Mouse (Mus musculus): ENCODE measurements around the gene Trnt1. TPM values are rescaled to one million over a fixed set of nuclear protein-coding genes. Genes with fewer than 3 reads are reported as not detected.

Gene Trnt1
- polyA plus RNA-seq, 1 experiment from 2014 or later, result 59.8 TPM

- H3K27ac ChIP-seq (ENCODE audit: low read length), result no peak overlapping the region
- H3K4me2 ChIP-seq (replicated peaks; ENCODE audit: low read depth, low read length), result no peak overlapping the region
- no peaks in the 10 kb centered on the region for H3K4me1 ChIP-seq (ENCODE audit: control insufficient read depth, insufficient read depth, low read length)
- no peak for ATAC-seq (ENCODE audit: insufficient number of reproducible peaks, insufficient read depth, low FRiP score, low read depth)
- H3K9me3 ChIP-seq (ENCODE audit: control insufficient read depth, low read depth, low read length), result no peaks in the 10 kb centered on the region
- WGBS, result 97% methylated on average over 10 of the region's 10 CpGs
- no peak overlapping the region for H3K4me3 ChIP-seq (ENCODE audit: low read depth, low read length)
- no peak overlapping the region for H3K9ac ChIP-seq (replicated peaks; ENCODE audit: low read depth, low read length)
- H3K36me3 ChIP-seq (ENCODE audit: control insufficient read depth, insufficient read depth, low read length), result peaks cover 21% of the 10 kb centered on the region
- H3K27me3 ChIP-seq (ENCODE audit: control insufficient read depth, insufficient read depth, low read length), result no peaks in the 10 kb centered on the region
Observed at GRCm38 (mm10) chr6:106793621-106794020, 24.7 kb downstream of the Trnt1 start.

- no peak overlapping the region for H3K27ac ChIP-seq (ENCODE audit: low read length)
- no peaks in the 10 kb centered on the region for H3K27me3 ChIP-seq (ENCODE audit: control insufficient read depth, insufficient read depth, low read length)
- no peak overlapping the region for H3K9ac ChIP-seq (replicated peaks; ENCODE audit: low read depth, low read length)
- H3K9me3 ChIP-seq (ENCODE audit: control insufficient read depth, low read depth, low read length), result no peaks in the 10 kb centered on the region
- H3K4me3 ChIP-seq (ENCODE audit: low read depth, low read length), result no peak overlapping the region
- no peak overlapping the region for H3K4me2 ChIP-seq (replicated peaks; ENCODE audit: low read depth, low read length)
- no peak for ATAC-seq (ENCODE audit: insufficient number of reproducible peaks, insufficient read depth, low FRiP score, low read depth)
- 90% methylated on average over 13 of the region's 13 CpGs for WGBS
- peaks cover 21% of the 10 kb centered on the region for H3K36me3 ChIP-seq (ENCODE audit: control insufficient read depth, insufficient read depth, low read length)
- peaks cover 5% of the 10 kb centered on the region; the same call in 1 of the 2 replicates for H3K4me1 ChIP-seq (ENCODE audit: control insufficient read depth, insufficient read depth, low read length)
Observed at GRCm38 (mm10) chr6:106794094-106794814, 25.3 kb downstream of the Trnt1 start.

- peak; percentile 93 for ATAC-seq (ENCODE audit: insufficient number of reproducible peaks, insufficient read depth, low FRiP score, low read depth)
- H3K9ac ChIP-seq (replicated peaks; ENCODE audit: low read depth, low read length), result peak within 1 kb of the TSS; percentile 68
- H3K4me2 ChIP-seq (replicated peaks; ENCODE audit: low read depth, low read length), result peak within 1 kb of the TSS; percentile 91
- 2% methylated on average over 44 of the region's 57 CpGs for WGBS
- H3K36me3 ChIP-seq (ENCODE audit: control insufficient read depth, insufficient read depth, low read length), result peaks cover 5% of the 10 kb centered on the region; the same call in 1 of the 2 replicates
- no peaks in the 10 kb centered on the region for H3K9me3 ChIP-seq (ENCODE audit: control insufficient read depth, low read depth, low read length)
- H3K4me1 ChIP-seq (ENCODE audit: control insufficient read depth, insufficient read depth, low read length), result peaks cover 5% of the 10 kb centered on the region; the same call in 1 of the 2 replicates
- no peak within 1 kb of the TSS for H3K27ac ChIP-seq (ENCODE audit: low read length)
- peak within 1 kb of the TSS; percentile 83 for H3K4me3 ChIP-seq (ENCODE audit: low read depth, low read length)
- no peaks in the 10 kb centered on the region for H3K27me3 ChIP-seq (ENCODE audit: control insufficient read depth, insufficient read depth, low read length)
Observed at GRCm38 (mm10) chr6:106799333-106800226, 30.7 kb downstream of the Trnt1 start, which contains the start of gene Crbn. Gene Crbn (minus strand): TSS chr6:106800077.

GRCm38 (mm10) chr6:106800227-106800557 is 31.3 kb downstream of the Trnt1 start:
- no peaks in the 10 kb centered on the region for H3K36me3 ChIP-seq (ENCODE audit: control insufficient read depth, insufficient read depth, low read length)
- no peaks in the 10 kb centered on the region for H3K9me3 ChIP-seq (ENCODE audit: control insufficient read depth, low read depth, low read length)
- H3K9ac ChIP-seq (replicated peaks; ENCODE audit: low read depth, low read length), result no peak overlapping the region; the same call in 1 of the 2 replicates
- H3K4me1 ChIP-seq (ENCODE audit: control insufficient read depth, insufficient read depth, low read length), result peaks cover 5% of the 10 kb centered on the region; the same call in 1 of the 2 replicates
- peak overlapping the region; percentile 91; the same call in 1 of the 2 replicates for H3K4me2 ChIP-seq (replicated peaks; ENCODE audit: low read depth, low read length)
- no peak for ATAC-seq (ENCODE audit: insufficient number of reproducible peaks, insufficient read depth, low FRiP score, low read depth)
- H3K4me3 ChIP-seq (ENCODE audit: low read depth, low read length), result peak overlapping the region; percentile 83
- H3K27me3 ChIP-seq (ENCODE audit: control insufficient read depth, insufficient read depth, low read length), result no peaks in the 10 kb centered on the region
- H3K27ac ChIP-seq (ENCODE audit: low read length), result no peak overlapping the region
- 55% methylated on average over 5 of the region's 5 CpGs for WGBS

- Histone ChIP-seq H3K9ac (replicated peaks; ENCODE audit: low read depth, low read length) (no peak overlapping the region), H3K4me2 (replicated peaks; ENCODE audit: low read depth, low read length) (no peak overlapping the region), H3K27ac (ENCODE audit: low read length) (no peak overlapping the region), H3K9me3 (ENCODE audit: control insufficient read depth, low read depth, low read length) (no peaks in the 10 kb centered on the region), H3K36me3 (ENCODE audit: control insufficient read depth, insufficient read depth, low read length) (no peaks in the 10 kb centered on the region), H3K27me3 (ENCODE audit: control insufficient read depth, insufficient read depth, low read length) (no peaks in the 10 kb centered on the region), H3K4me3 (ENCODE audit: low read depth, low read length) (no peak overlapping the region), H3K4me1 (ENCODE audit: control insufficient read depth, insufficient read depth, low read length) (no peaks in the 10 kb centered on the region)
- 42% methylated on average over 2 of the region's 2 CpGs for WGBS
- ATAC-seq (ENCODE audit: insufficient number of reproducible peaks, insufficient read depth, low FRiP score, low read depth), result peak; percentile 26; the same call in 1 of the 2 replicates
Observed at GRCm38 (mm10) chr6:106804904-106805303, 36.0 kb downstream of the Trnt1 start.

- Histone ChIP-seq H3K9ac (replicated peaks; ENCODE audit: low read depth, low read length) (no peak overlapping the region), H3K27me3 (ENCODE audit: control insufficient read depth, insufficient read depth, low read length) (no peaks in the 10 kb centered on the region), H3K9me3 (ENCODE audit: control insufficient read depth, low read depth, low read length) (no peaks in the 10 kb centered on the region), H3K36me3 (ENCODE audit: control insufficient read depth, insufficient read depth, low read length) (no peaks in the 10 kb centered on the region), H3K27ac (ENCODE audit: low read length) (no peak overlapping the region), H3K4me2 (replicated peaks; ENCODE audit: low read depth, low read length) (no peak overlapping the region), H3K4me3 (ENCODE audit: low read depth, low read length) (no peak overlapping the region), H3K4me1 (ENCODE audit: control insufficient read depth, insufficient read depth, low read length) (no peaks in the 10 kb centered on the region)
- 38% methylated on average over 2 of the region's 2 CpGs for WGBS
- no peak for ATAC-seq (ENCODE audit: insufficient number of reproducible peaks, insufficient read depth, low FRiP score, low read depth)
Observed at GRCm38 (mm10) chr6:106809161-106809560, 40.2 kb downstream of the Trnt1 start.

- Histone ChIP-seq H3K9me3 (ENCODE audit: control insufficient read depth, low read depth, low read length) (no peaks in the 10 kb centered on the region), H3K4me1 (ENCODE audit: control insufficient read depth, insufficient read depth, low read length) (no peaks in the 10 kb centered on the region), H3K4me3 (ENCODE audit: low read depth, low read length) (no peak overlapping the region), H3K4me2 (replicated peaks; ENCODE audit: low read depth, low read length) (no peak overlapping the region), H3K36me3 (ENCODE audit: control insufficient read depth, insufficient read depth, low read length) (no peaks in the 10 kb centered on the region), H3K27me3 (ENCODE audit: control insufficient read depth, insufficient read depth, low read length) (no peaks in the 10 kb centered on the region), H3K27ac (ENCODE audit: low read length) (no peak overlapping the region), H3K9ac (replicated peaks; ENCODE audit: low read depth, low read length) (no peak overlapping the region)
- no peak for ATAC-seq (ENCODE audit: insufficient number of reproducible peaks, insufficient read depth, low FRiP score, low read depth)
- WGBS, result 89% methylated on average over 3 of the region's 3 CpGs
Observed at GRCm38 (mm10) chr6:106810686-106811085, 41.8 kb downstream of the Trnt1 start.

- Histone ChIP-seq H3K27me3 (ENCODE audit: control insufficient read depth, insufficient read depth, low read length) (no peaks in the 10 kb centered on the region), H3K9ac (replicated peaks; ENCODE audit: low read depth, low read length) (no peak overlapping the region), H3K27ac (ENCODE audit: low read length) (no peak overlapping the region), H3K4me1 (ENCODE audit: control insufficient read depth, insufficient read depth, low read length) (no peaks in the 10 kb centered on the region), H3K4me3 (ENCODE audit: low read depth, low read length) (no peak overlapping the region), H3K4me2 (replicated peaks; ENCODE audit: low read depth, low read length) (no peak overlapping the region), H3K36me3 (ENCODE audit: control insufficient read depth, insufficient read depth, low read length) (no peaks in the 10 kb centered on the region), H3K9me3 (ENCODE audit: control insufficient read depth, low read depth, low read length) (no peaks in the 10 kb centered on the region)
- ATAC-seq (ENCODE audit: insufficient number of reproducible peaks, insufficient read depth, low FRiP score, low read depth), result no peak
Observed at GRCm38 (mm10) chr6:106819246-106819645, 50.3 kb downstream of the Trnt1 start.
